Mouse (Mus musculus): Measurements from ENCODE around the gene Slc12a3. TPM values are rescaled to one million over a fixed set of nuclear protein-coding genes. Genes with fewer than 3 reads are reported as not detected.

Slc12a3 gene
- total and polyA plus RNA-seq, 3 experiments, result 0.17 TPM; not detected in 2

- Histone ChIP-seq H3K9me3 (replicated peaks; ENCODE audit: low read length) (no peaks in the 10 kb centered on the region), H3K79me2 (replicated peaks; ENCODE audit: control insufficient read depth, extremely low read depth, insufficient read depth, poor library complexity, severe bottlenecking) (no peaks in the 10 kb centered on the region), H3K36me3 (replicated peaks in 1 of 2; ENCODE audit: control insufficient read depth in 1 of 2, insufficient read depth in 1 of 2, low read length in 1 of 2) (peaks cover 37 to 79% of the 10 kb centered on the region in 2 experiments), H3K4me2 (ENCODE audit: insufficient read depth, low read depth, poor library complexity, severe bottlenecking) (no peak overlapping the region), H3K27me3 (replicated peaks) (no peaks in the 10 kb centered on the region), H3K9ac (ENCODE audit: insufficient read depth, low read depth) (no peak overlapping the region), H3K4me1 (ENCODE audit: control insufficient read depth in 1 of 2, insufficient read depth in 2 of 2) (peaks cover 2 to 5% of the 10 kb centered on the region in 2 experiments; a peak in 1 of 4 replicates), H3K27ac (ENCODE audit: insufficient read depth, low read depth) (no peak overlapping the region), H3K4me3 (replicated peaks in 1 of 3; ENCODE audit: low read depth in 2 of 3, low read length in 2 of 3, poor library complexity in 1 of 3) (no peak overlapping the region)
- in situ Hi-C loops (cut with MboI; ENCODE audit: low pct_ligation_motif_present, low pct_unique_long_range_greater_than_20kb, low sequenced_read_pairs), result no loop called here
- dilution Hi-C loops (cut with MboI; ENCODE audit: extremely low pct_ligation_motif_present, extremely low pct_unique_long_range_greater_than_20kb, low sequenced_read_pairs), result no loop called here
- DNase-seq (ENCODE audit: extremely low read depth), result no peak
- TF ChIP-seq MAZ (IDR thresholded peaks at IDR 0.05; ENCODE audit: low read depth, low read length) (no peak), ZMIZ1 (IDR thresholded peaks at IDR 0.05; ENCODE audit: low read depth, low read length) (no peak), UBTF (IDR thresholded peaks at IDR 0.05; ENCODE audit: low read depth, low read length) (no peak)
Measured at GRCm38 (mm10) chr8:94292626-94293025, 36.4 kb upstream of the Slc12a3 start.

- H3K27ac ChIP-seq (ENCODE audit: insufficient read depth, low read depth), result no peak overlapping the region
- no peak overlapping the region for H3K4me3 ChIP-seq (replicated peaks in 1 of 3; ENCODE audit: low read depth in 2 of 3, low read length in 2 of 3, poor library complexity in 1 of 3)
- peaks cover 36 to 75% of the 10 kb centered on the region in 2 experiments for H3K36me3 ChIP-seq (replicated peaks in 1 of 2; ENCODE audit: control insufficient read depth in 1 of 2, insufficient read depth in 1 of 2, low read length in 1 of 2)
- no peak for TF ChIP-seq TBP (conservative IDR thresholded peaks at IDR 0.05; ENCODE audit: low read depth, low read length)
- TF ChIP-seq POLR2AphosphoS2 (IDR thresholded peaks at IDR 0.05; ENCODE audit: low read depth, low read length), result no peak
- TF ChIP-seq JUND (conservative IDR thresholded peaks at IDR 0.05; ENCODE audit: low read depth, low read length), result no peak
- no peak for TF ChIP-seq UBTF (IDR thresholded peaks at IDR 0.05; ENCODE audit: low read depth, low read length)
- TF ChIP-seq MYC (IDR thresholded peaks at IDR 0.05; ENCODE audit: low read depth, low read length), result no peak
- no peak for TF ChIP-seq EP300 (IDR thresholded peaks at IDR 0.05; ENCODE audit: low read length)
- TF ChIP-seq MXI1 (IDR thresholded peaks at IDR 0.05; ENCODE audit: low read depth, low read length), result no peak
- no peak for TF ChIP-seq MAFK (IDR thresholded peaks at IDR 0.05; ENCODE audit: insufficient replicate concordance, low read length)
- no peak for TF ChIP-seq E2F4 (IDR thresholded peaks at IDR 0.05; ENCODE audit: insufficient replicate concordance, low read depth, low read length)
- no peak for TF ChIP-seq ZC3H11A (IDR thresholded peaks at IDR 0.05; ENCODE audit: low read depth, low read length)
- no peak for TF ChIP-seq ZKSCAN1 (IDR thresholded peaks at IDR 0.05; ENCODE audit: borderline replicate concordance, low read depth, low read length)
- no peak for TF ChIP-seq CHD2 (IDR thresholded peaks at IDR 0.05; ENCODE audit: low read length)
- no peak for TF ChIP-seq RCOR1 (conservative IDR thresholded peaks at IDR 0.05; ENCODE audit: low read depth, low read length)
- H3K79me2 ChIP-seq (replicated peaks; ENCODE audit: control insufficient read depth, extremely low read depth, insufficient read depth, poor library complexity, severe bottlenecking), result no peaks in the 10 kb centered on the region
- H3K27me3 ChIP-seq (replicated peaks), result no peaks in the 10 kb centered on the region
- in situ Hi-C loops (cut with MboI; ENCODE audit: low pct_ligation_motif_present, low pct_unique_long_range_greater_than_20kb, low sequenced_read_pairs) (no loop called here), dilution Hi-C loops (cut with MboI; ENCODE audit: extremely low pct_ligation_motif_present, extremely low pct_unique_long_range_greater_than_20kb, low sequenced_read_pairs) (no loop called here)
- H3K4me2 ChIP-seq (ENCODE audit: insufficient read depth, low read depth, poor library complexity, severe bottlenecking), result no peak overlapping the region
- peaks cover 2 to 17% of the 10 kb centered on the region in 2 experiments; a peak in 2 of 4 replicates for H3K4me1 ChIP-seq (ENCODE audit: control insufficient read depth in 1 of 2, insufficient read depth in 2 of 2)
- H3K9me3 ChIP-seq (replicated peaks; ENCODE audit: low read length), result no peaks in the 10 kb centered on the region
- H3K9ac ChIP-seq (ENCODE audit: insufficient read depth, low read depth), result no peak overlapping the region
- DNase-seq (ENCODE audit: extremely low read depth), result no peak
Measured at GRCm38 (mm10) chr8:94295687-94296086, 33.3 kb upstream of the Slc12a3 start.

Data from CH12.LX (cell line).